In the genomic region with DNA sequence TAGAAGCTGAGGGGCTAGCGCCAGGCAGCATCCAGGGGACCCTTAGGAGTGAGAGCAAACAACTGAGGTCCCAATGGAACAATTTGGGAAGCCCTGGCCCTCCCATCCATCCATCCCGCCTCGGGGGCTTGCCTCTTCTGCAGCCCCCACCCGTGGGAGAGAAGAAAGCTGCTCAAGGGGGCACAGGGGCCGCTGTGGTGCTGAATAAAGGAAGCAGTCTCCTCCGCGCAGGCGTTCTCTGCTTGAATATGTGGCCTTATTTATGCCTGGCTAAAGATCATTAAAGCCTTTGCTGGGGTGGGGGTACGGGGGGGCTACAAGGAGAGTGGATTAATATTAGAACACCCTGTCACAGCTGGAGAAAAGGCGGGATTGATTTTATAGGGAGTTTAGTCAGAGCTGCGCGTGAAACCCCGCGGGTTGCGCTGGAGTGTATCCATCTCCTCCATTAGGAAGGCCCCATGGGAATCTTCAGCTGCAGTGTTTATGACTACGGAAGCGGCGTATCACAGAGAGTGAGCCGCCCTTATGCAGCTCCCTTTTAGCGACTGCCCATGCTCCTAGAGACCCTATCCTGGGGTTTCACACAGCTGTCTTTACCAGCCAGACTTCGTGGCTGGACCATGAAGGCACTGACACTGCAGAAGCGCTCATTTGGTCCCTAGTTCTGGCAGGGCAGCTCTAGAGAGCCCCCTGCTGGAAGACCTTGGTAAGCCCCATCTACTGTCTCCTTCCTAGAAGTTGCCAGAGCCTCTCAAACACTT, we compare ENCODE assay signal across 8 mouse cellular contexts.
DNase-seq lines count a peak whose midpoint lies in the region; ATAC-seq and TF ChIP-seq lines count a peak whose summit lies in the region.

No protein-coding gene starts in this region.

- no peaks in the 10 kb centered on the region for H3K9me3 ChIP-seq in ES-Bruce4 (replicated peaks; ENCODE audit: control insufficient read depth, insufficient read depth, low read length, poor library complexity, severe bottlenecking)
- H3K9me3 ChIP-seq in forebrain, embryonic 12.5 days: no peaks in the 10 kb centered on the region
- H3K9me3 ChIP-seq in heart, postnatal 0 days (replicated peaks; ENCODE audit: control insufficient read depth, low read length): no peaks in the 10 kb centered on the region
- H3K9me3 ChIP-seq in neural tube, embryonic 15.5 days (replicated peaks): no peaks in the 10 kb centered on the region

- peak overlapping the region; percentile 45; the same call in 1 of the 2 replicates for H3K9ac ChIP-seq in ES-Bruce4 (ENCODE audit: low read depth, poor library complexity, severe bottlenecking)
- H3K9ac ChIP-seq in forebrain, embryonic 12.5 days: peak overlapping the region; percentile 44; the same call in 1 of the 2 replicates
- no peak overlapping the region for H3K9ac ChIP-seq in heart, postnatal 0 days (replicated peaks; ENCODE audit: low read depth, low read length)
- no peak overlapping the region for H3K9ac ChIP-seq in liver, adult 2 months (ENCODE audit: low read depth, low read length)
- H3K9ac ChIP-seq in neural tube, embryonic 15.5 days (replicated peaks): peak overlapping the region; percentile 30

- H3K4me3 ChIP-seq in ES-Bruce4 (ENCODE audit: low read depth, low read length): peak overlapping the region; percentile 54
- peak overlapping the region; percentile 27 for H3K4me3 ChIP-seq in forebrain, embryonic 12.5 days (replicated peaks)
- peak overlapping the region; percentile 32 for H3K4me3 ChIP-seq in heart, postnatal 0 days (ENCODE audit: low read depth, low read length)
- no peak overlapping the region for H3K4me3 ChIP-seq in liver, adult 2 months (ENCODE audit: insufficient read depth, low read depth, low read length)
- peak overlapping the region; percentile 31 for H3K4me3 ChIP-seq in neural tube, embryonic 15.5 days (replicated peaks)

- peak; percentile 9 for DNase-seq in c-Kit-positive CD71-positive TER-119-positive erythroid progenitor cells, embryonic 14.5 days (ENCODE audit: low spot score)
- DNase-seq in heart, postnatal 0 days (ENCODE audit: low spot score): peak; percentile 62
- DNase-seq in kidney, postnatal 36 days: peak; percentile 40 to 81
- peak; percentile 9 for DNase-seq in liver, adult 2 months (ENCODE audit: extremely low read depth, low read depth, low spot score)
- peak; percentile 66 for DNase-seq in urinary bladder, postnatal 14 days (ENCODE audit: low spot score)

- TF ChIP-seq EP300 in ES-Bruce4 (IDR thresholded peaks at IDR 0.05; ENCODE audit: insufficient read depth, low read depth, low read length): no peak
- TF ChIP-seq EP300 in heart, postnatal 0 days (IDR thresholded peaks at IDR 0.05; ENCODE audit: low read depth): no peak

- peak overlapping the region; percentile 54 for H3K4me2 ChIP-seq in forebrain, embryonic 12.5 days
- peak overlapping the region; percentile 56 for H3K4me2 ChIP-seq in heart, postnatal 0 days (ENCODE audit: low read depth, low read length)
- peak overlapping the region; percentile 59 for H3K4me2 ChIP-seq in neural tube, embryonic 15.5 days

- no peaks in the 10 kb centered on the region for H3K79me2 ChIP-seq in liver, adult 2 months (ENCODE audit: control insufficient read depth, insufficient read depth, low read length)

- ATAC-seq in forebrain, embryonic 12.5 days (ENCODE audit: low FRiP score): peak; percentile 75
- no peak for ATAC-seq in heart, postnatal 0 days (ENCODE audit: insufficient read depth, low read depth)
- peak; percentile 79 for ATAC-seq in neural tube, embryonic 15.5 days (ENCODE audit: low FRiP score)

- no peaks in the 10 kb centered on the region for H3K4me1 ChIP-seq in ES-Bruce4 (ENCODE audit: control insufficient read depth, insufficient read depth, low read length)
- peaks cover 7% of the 10 kb centered on the region for H3K4me1 ChIP-seq in forebrain, embryonic 12.5 days
- no peaks in the 10 kb centered on the region for H3K4me1 ChIP-seq in heart, postnatal 0 days (ENCODE audit: control insufficient read depth, insufficient read depth)
- no peaks in the 10 kb centered on the region for H3K4me1 ChIP-seq in liver, adult 2 months (ENCODE audit: control insufficient read depth, insufficient read depth, low read length)
- peaks cover 12% of the 10 kb centered on the region for H3K4me1 ChIP-seq in neural tube, embryonic 15.5 days

- WGBS in forebrain, embryonic 12.5 days: 12% methylated on average over 21 of the region's 22 CpGs
- WGBS in heart, postnatal 0 days: 15% methylated on average over 22 of the region's 22 CpGs
- WGBS in liver, adult 2 months: 17% methylated on average over 22 of the region's 22 CpGs
- 6% methylated on average over 22 of the region's 22 CpGs for whole genome bisulfite sequencing in neural tube, embryonic 15.5 days

- H3K27ac ChIP-seq in ES-Bruce4 (ENCODE audit: insufficient read depth, low read length): no peak overlapping the region
- no peak overlapping the region for H3K27ac ChIP-seq in forebrain, embryonic 12.5 days
- H3K27ac ChIP-seq in heart, postnatal 0 days (ENCODE audit: low read depth): no peak overlapping the region
- no peak overlapping the region for H3K27ac ChIP-seq in liver, adult 2 months (replicated peaks; ENCODE audit: insufficient read depth, low read depth, low read length)
- H3K27ac ChIP-seq in neural tube, embryonic 15.5 days (replicated peaks): peak overlapping the region; percentile 64

- no peak for TF ChIP-seq POLR2A in ES-Bruce4 (IDR thresholded peaks at IDR 0.05; ENCODE audit: insufficient read depth, low read length)
- no peak for TF ChIP-seq POLR2A in liver, adult 2 months (IDR thresholded peaks at IDR 0.05; ENCODE audit: extremely low read depth, insufficient read depth, low read length)

- peak; percentile 75 for TF ChIP-seq CTCF in ES-Bruce4 (IDR thresholded peaks at IDR 0.05; ENCODE audit: low read depth, low read length)
- TF ChIP-seq CTCF in heart, postnatal 0 days (IDR thresholded peaks at IDR 0.05; ENCODE audit: low read depth): peak; percentile 65
- TF ChIP-seq CTCF in liver, adult 2 months (IDR thresholded peaks at IDR 0.05; ENCODE audit: low read depth, low read length): peak; percentile 71

- no peaks in the 10 kb centered on the region for H3K36me3 ChIP-seq in ES-Bruce4 (ENCODE audit: control insufficient read depth, insufficient read depth, low read length, poor library complexity, severe bottlenecking)
- H3K36me3 ChIP-seq in forebrain, embryonic 12.5 days (replicated peaks): no peaks in the 10 kb centered on the region
- no peaks in the 10 kb centered on the region for H3K36me3 ChIP-seq in heart, postnatal 0 days (replicated peaks; ENCODE audit: control insufficient read depth, insufficient read depth, low read length)
- H3K36me3 ChIP-seq in liver, adult 2 months (ENCODE audit: control insufficient read depth, insufficient read depth, low read length): no peaks in the 10 kb centered on the region
- no peaks in the 10 kb centered on the region for H3K36me3 ChIP-seq in neural tube, embryonic 15.5 days

- no peaks in the 10 kb centered on the region for H3K27me3 ChIP-seq in ES-Bruce4 (ENCODE audit: control insufficient read depth, insufficient read depth, low read length, poor library complexity, severe bottlenecking)
- peaks cover 22% of the 10 kb centered on the region for H3K27me3 ChIP-seq in forebrain, embryonic 12.5 days
- peaks cover 28% of the 10 kb centered on the region; the same call in 1 of the 2 replicates for H3K27me3 ChIP-seq in heart, postnatal 0 days (ENCODE audit: control insufficient read depth, insufficient read depth, low read length)
- H3K27me3 ChIP-seq in liver, adult 2 months (ENCODE audit: control insufficient read depth, insufficient read depth, low read length): no peaks in the 10 kb centered on the region
- H3K27me3 ChIP-seq in neural tube, embryonic 15.5 days (replicated peaks): no peaks in the 10 kb centered on the region; the same call in 1 of the 2 replicates

Comparison
In these comparisons a context has a peak if more than half of its experiments do, and no peak if none do; other contexts are left out.
1. H3K9ac ChIP-seq: peak in ES-Bruce4 (single experiment), forebrain, embryonic 12.5 days (single experiment) and neural tube, embryonic 15.5 days (single experiment); none in heart, postnatal 0 days (single experiment) and liver, adult 2 months (single experiment).
2. DNase-seq: peak in every context shown above with its lines; median percentile 66 in urinary bladder, postnatal 14 days; 62 in heart, postnatal 0 days; 60 in kidney, postnatal 36 days; 9 in c-Kit-positive CD71-positive TER-119-positive erythroid progenitor cells, embryonic 14.5 days; 9 in liver, adult 2 months.
3. Peak in every context shown above with its lines, with median percentiles within 50 percentile points of each other: CTCF ChIP-seq and H3K4me2 ChIP-seq.